Mouse (Mus musculus): Measurements from ENCODE around the gene Zbtb5.
"Not testable (repeated sequence)": the region's sequence is repeated elsewhere in the genome, so short reads cannot be mapped to it uniquely, and the experiment has no call there.

Zbtb5 gene

GRCm38 (mm10) chr4:45012105-45012975 is at the start of gene Zbtb5:
Gene Zbtb5 (minus strand): TSS chr4:45012412.
- ChIA-PET CTCF (interaction anchor here (0.5 to 2.3 kb wide), 33 partner anchors 11 to 960 kb away, joined by 3 to 21 read pairs (median 4); partner anchors contain the start of genes Grhpr (in 1 of the 4) and Tomm5 (in 1 of the 4)), POLR2A (interaction anchor here in 3 of 4 experiments (0.6 to 3.3 kb wide), 71 partner anchors 7 to 1217 kb away, joined by 3 to 39 read pairs (median 4); partner anchors contain the start of genes Grhpr (in 3 of the 3), Tomm5 (in 2 of the 3), Zcchc7 (in 2 of the 3) and Dcaf10 (in 1 of the 3))

GRCm38 (mm10) chr4:45055451-45055850 is 43.2 kb upstream of the Zbtb5 start:
- ChIA-PET CTCF (interaction anchor here in 3 of 4 experiments (0.5 to 1.8 kb wide), 8 partner anchors 9 to 775 kb away, joined by 3 to 7 read pairs (median 4); no protein-coding TSS in a partner anchor), POLR2A (interaction anchor here in 1 of 4 experiments (0.9 to 1.5 kb wide), 4 partner anchors 13 to 265 kb away, joined by 3 to 4 read pairs (median 3); no protein-coding TSS in a partner anchor)

- ChIA-PET CTCF (interaction anchor here in 3 of 4 experiments (0.5 to 1.8 kb wide), 10 partner anchors 9 to 253 kb away, joined by 3 to 7 read pairs (median 4); partner anchors contain the start of gene Polr1e (in 1 of the 3)), POLR2A (interaction anchor here in 2 of 4 experiments (0.5 to 1.5 kb wide), 7 partner anchors 13 to 748 kb away, joined by 3 to 10 read pairs (median 3); partner anchors contain the start of gene Tomm5 (in 1 of the 2))
Measured at GRCm38 (mm10) chr4:45054862-45055261, 42.6 kb upstream of the Zbtb5 start.

GRCm38 (mm10) chr4:45047956-45048355 is 35.7 kb upstream of the Zbtb5 start:
- ChIA-PET CTCF (interaction anchor here in 1 of 4 experiments (1.2 kb wide), 1 partner anchor 46 kb away, joined by 3 read pairs; no protein-coding TSS in a partner anchor), POLR2A (no interaction called here)

GRCm38 (mm10) chr4:45047286-45047887 is 35.2 kb upstream of the Zbtb5 start:
- ChIA-PET POLR2A (interaction anchor here in 1 of 4 experiments (0.7 to 1.9 kb wide), 3 partner anchors 10 to 692 kb away, joined by 3 to 8 read pairs (median 3); no protein-coding TSS in a partner anchor), CTCF (interaction anchor here in 2 of 4 experiments (0.8 to 1.2 kb wide), 2 partner anchors 12 to 45 kb away, joined by 3 to 4 read pairs; no protein-coding TSS in a partner anchor)

GRCm38 (mm10) chr4:45046679-45047078 is 34.5 kb upstream of the Zbtb5 start:
- CTCF ChIA-PET: interaction anchor here in 1 of 4 experiments (0.7 to 0.8 kb wide), 2 partner anchors 12 to 1149 kb away, joined by 4 read pairs; partner anchors contain the start of gene Xpa
- POLR2A ChIA-PET: interaction anchor here in 2 of 4 experiments (0.7 to 1.9 kb wide), 4 partner anchors 9 to 693 kb away, joined by 3 to 8 read pairs (median 4); no protein-coding TSS in a partner anchor

- ChIA-PET CTCF (interaction anchor here in 1 of 4 experiments (0.6 kb wide), 1 partner anchor 9 kb away, joined by 3 read pairs; no protein-coding TSS in a partner anchor), POLR2A (interaction anchor here in 3 of 4 experiments (0.5 to 1.6 kb wide), 4 partner anchors 28 to 390 kb away, joined by 3 to 5 read pairs (median 4); partner anchors contain the start of gene Zbtb5 (in 1 of the 3))
Measured at GRCm38 (mm10) chr4:45040795-45041194, 28.6 kb upstream of the Zbtb5 start.

GRCm38 (mm10) chr4:45039546-45039945 is 27.3 kb upstream of the Zbtb5 start:
- CTCF ChIA-PET: not testable (repeated sequence)
- POLR2A ChIA-PET: interaction anchor here in 1 of 4 experiments (0.8 to 1.1 kb wide), 2 partner anchors 21 to 22 kb away, joined by 3 to 5 read pairs; partner anchors contain the start of gene Polr1e

- CTCF ChIA-PET: interaction anchor here in 2 of 4 experiments (0.6 to 1.9 kb wide), 7 partner anchors 12 to 1348 kb away, joined by 3 to 5 read pairs (median 4); partner anchors contain the start of gene Zbtb5 (in 1 of the 2)
- POLR2A ChIA-PET: interaction anchor here in 2 of 4 experiments (1.0 to 2.7 kb wide), 4 partner anchors 8 to 26 kb away, joined by 3 to 8 read pairs (median 6); partner anchors contain the start of genes Polr1e (in 1 of the 2) and Zbtb5 (in 1 of the 2)
Measured at GRCm38 (mm10) chr4:45038879-45039278, 26.7 kb upstream of the Zbtb5 start.

GRCm38 (mm10) chr4:45037455-45038410 is 25.5 kb upstream of the Zbtb5 start:
- CTCF ChIA-PET: interaction anchor here in 2 of 4 experiments (0.6 to 1.9 kb wide), 6 partner anchors 11 to 1472 kb away, joined by 3 to 6 read pairs (median 4); partner anchors contain the start of gene Zbtb5 (in 1 of the 2)
- POLR2A ChIA-PET: interaction anchor here in 3 of 4 experiments (0.7 to 2.7 kb wide), 6 partner anchors 7 to 25 kb away, joined by 3 to 8 read pairs (median 3); partner anchors contain the start of gene Zbtb5 (in 1 of the 3)

- ChIA-PET CTCF (no interaction called here), POLR2A (interaction anchor here in 2 of 4 experiments (1.4 to 2.7 kb wide), 3 partner anchors 9 to 18 kb away, joined by 3 to 8 read pairs (median 3); partner anchors contain the start of gene Polr1e (in 1 of the 2))
Measured at GRCm38 (mm10) chr4:45036571-45036970, 24.4 kb upstream of the Zbtb5 start.

GRCm38 (mm10) chr4:45036048-45036447 is 23.8 kb upstream of the Zbtb5 start:
- CTCF ChIA-PET: interaction anchor here in 2 of 4 experiments (0.6 to 1.7 kb wide), 2 partner anchors 24 to 280 kb away, joined by 3 to 6 read pairs; partner anchors contain the start of gene Zbtb5 (in 1 of the 2)
- POLR2A ChIA-PET: interaction anchor here in 2 of 4 experiments (0.9 to 2.7 kb wide), 6 partner anchors 8 to 18 kb away, joined by 3 to 8 read pairs (median 4); partner anchors contain the start of gene Polr1e (in 2 of the 2)

GRCm38 (mm10) chr4:45034693-45035628 is 22.7 kb upstream of the Zbtb5 start:
- POLR2A ChIA-PET: interaction anchor here in 2 of 4 experiments (0.5 to 1.8 kb wide), 11 partner anchors 8 to 71 kb away, joined by 3 to 7 read pairs (median 3); partner anchors contain the start of gene Polr1e (in 2 of the 2)
- CTCF ChIA-PET: interaction anchor here in 3 of 4 experiments (0.6 to 1.7 kb wide), 6 partner anchors 12 to 413 kb away, joined by 3 to 6 read pairs (median 4); partner anchors contain the start of gene Zbtb5 (in 2 of the 3)

- ChIA-PET POLR2A (no interaction called here), CTCF (no interaction called here)
Measured at GRCm38 (mm10) chr4:45032586-45032985, 20.4 kb upstream of the Zbtb5 start.

- ChIA-PET POLR2A (interaction anchor here in 3 of 4 experiments (0.6 to 3.2 kb wide), 13 partner anchors 8 to 625 kb away, joined by 3 to 24 read pairs (median 5); partner anchors contain the start of genes Grhpr (in 1 of the 3), Polr1e (in 1 of the 3), Tomm5 (in 1 of the 3) and Zbtb5 (in 1 of the 3)), CTCF (interaction anchor here in 1 of 4 experiments (1.0 to 1.4 kb wide), 3 partner anchors 12 to 15 kb away, joined by 3 to 5 read pairs (median 3); partner anchors contain the start of gene Zbtb5)
Measured at GRCm38 (mm10) chr4:45026459-45026858, 14.2 kb upstream of the Zbtb5 start.
